Mouse (Mus musculus): Measurements from ENCODE around the gene Nin.

DNA sequence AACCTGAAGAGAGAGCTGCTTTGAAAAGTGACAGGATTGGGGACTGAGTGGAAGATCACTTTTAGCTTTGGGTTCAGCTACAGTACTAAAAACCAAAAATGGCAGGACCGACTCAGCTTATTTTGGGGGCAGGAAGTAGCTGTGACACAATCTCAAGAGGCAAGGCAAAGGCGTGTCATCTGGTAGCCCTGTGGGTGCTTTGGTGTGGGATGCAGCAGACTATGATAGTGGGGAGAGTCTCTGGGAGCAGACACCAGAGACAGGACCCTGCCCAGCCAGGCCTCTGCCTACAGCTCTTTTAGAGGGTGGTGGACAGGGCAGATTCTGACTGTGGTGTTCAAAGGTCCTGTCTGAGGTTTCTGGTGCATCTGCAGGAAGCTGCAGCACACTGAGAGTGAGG lies 38.5 kb downstream of the Nin start:
- TF ChIP-seq ZC3H11A (IDR thresholded peaks at IDR 0.05; ENCODE audit: low read depth, low read length) (no peak), POLR2A (IDR thresholded peaks at IDR 0.05; ENCODE audit: control insufficient read depth in 1 of 2, insufficient read depth in 1 of 2, low read depth in 1 of 2, low read length in 2 of 2, poor library complexity in 1 of 2) (no peak), CTCF (IDR thresholded peaks at IDR 0.05 in 2 of 3, conservative IDR thresholded peaks at IDR 0.05 in 1 of 3; ENCODE audit: control insufficient read depth in 1 of 3, insufficient read depth in 1 of 3, low read depth in 2 of 3, low read length in 3 of 3, poor library complexity in 1 of 3, severe bottlenecking in 1 of 3) (no peak), JUND (IDR thresholded peaks at IDR 0.05; ENCODE audit: low read depth, low read length) (no peak), CHD1 (IDR thresholded peaks at IDR 0.05; ENCODE audit: low read depth, low read length) (no peak), NELFE (IDR thresholded peaks at IDR 0.05; ENCODE audit: low read depth, low read length) (no peak), HCFC1 (IDR thresholded peaks at IDR 0.05; ENCODE audit: low read depth, low read length) (no peak), ZMIZ1 (IDR thresholded peaks at IDR 0.05; ENCODE audit: low read depth, low read length) (no peak), UBTF (IDR thresholded peaks at IDR 0.05; ENCODE audit: borderline replicate concordance, insufficient read depth, low read depth, low read length) (no peak), ETS1 (IDR thresholded peaks at IDR 0.05; ENCODE audit: low read depth, low read length) (no peak), ELF1 (IDR thresholded peaks at IDR 0.05; ENCODE audit: low read depth, low read length) (no peak), RCOR1 (IDR thresholded peaks at IDR 0.05; ENCODE audit: low read depth, low read length) (no peak)

All from MEL (cell line).